Mouse (Mus musculus): ENCODE data around the gene Taf8. TPM values are rescaled to one million over a fixed set of nuclear protein-coding genes. Genes with fewer than 3 reads are reported as not detected.

Gene Taf8
- 15.9 and 18.3 TPM in 2 replicates for polyA plus RNA-seq (2014; fragmentation: Nextera tagmentation; extraction: Ambion mirVana)

DNA sequence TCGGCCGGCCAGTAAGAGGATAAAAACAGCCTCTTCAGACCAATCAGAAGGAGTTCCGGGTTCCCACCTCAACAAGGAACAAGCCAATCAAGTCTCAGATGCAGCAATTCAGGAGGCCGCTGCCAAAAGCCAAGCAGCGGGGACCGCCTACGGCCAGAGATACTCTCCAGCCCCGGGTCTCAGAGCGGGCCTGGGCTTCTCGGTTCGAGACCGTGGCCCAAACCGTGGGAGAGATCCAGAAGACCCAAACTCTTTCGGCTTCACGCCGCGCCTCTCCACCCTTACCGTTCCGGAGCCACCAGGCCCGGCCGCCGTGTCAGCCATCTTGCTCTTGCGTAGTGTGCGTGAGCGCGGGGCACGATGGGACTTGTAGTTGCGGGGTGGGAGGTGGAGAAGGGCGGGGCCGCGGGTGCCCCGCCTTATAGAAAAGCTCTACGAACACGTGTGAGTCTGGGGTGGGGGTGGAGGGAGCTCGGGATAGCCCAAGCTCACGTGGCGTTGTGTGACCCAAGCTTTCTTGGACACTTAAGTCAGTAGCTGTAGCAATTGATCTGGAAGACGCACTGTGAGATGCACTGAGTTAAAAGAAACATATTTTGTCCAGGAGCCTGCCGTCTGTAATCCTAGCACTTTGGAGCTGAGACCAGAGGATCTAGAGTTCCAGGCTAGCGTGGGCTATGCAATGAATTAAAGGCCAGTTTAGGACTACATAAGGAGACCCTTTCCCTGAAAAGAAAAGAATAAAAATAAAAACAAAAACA is at the start of gene Taf8:
Gene Taf8, minus strand, starts transcription at position 347 of the 761 bp plus-strand sequence.
- Histone ChIP-seq H3K27me3 (ENCODE audit: control insufficient read depth, insufficient read depth, low read length) (no peaks in the 10 kb centered on the region), H3K4me1 (ENCODE audit: control insufficient read depth, insufficient read depth, low read length) (peaks cover 18% of the 10 kb centered on the region), H3K9ac (ENCODE audit: low read depth, low read length) (peak within 1 kb of the TSS; percentile 92), H3K36me3 (ENCODE audit: control insufficient read depth, insufficient read depth, low read length) (peaks cover 10% of the 10 kb centered on the region), H3K4me2 (peak within 1 kb of the TSS; percentile 90), H3K9me3 (replicated peaks; ENCODE audit: control insufficient read depth, low read length) (no peaks in the 10 kb centered on the region), H3K4me3 (ENCODE audit: low read depth, low read length) (peak within 1 kb of the TSS; percentile 78), H3K27ac (ENCODE audit: low read depth, low read length) (peak within 1 kb of the TSS; percentile 63; the same call in 1 of the 2 replicates)
- 3% methylated on average over 40 of the region's 40 CpGs for WGBS (ENCODE audit: insufficient replicate concordance)
- peak; percentile 90 for ATAC-seq (replicated peaks; ENCODE audit: insufficient number of reproducible peaks, low FRiP score, low TSS enrichment)

DNA sequence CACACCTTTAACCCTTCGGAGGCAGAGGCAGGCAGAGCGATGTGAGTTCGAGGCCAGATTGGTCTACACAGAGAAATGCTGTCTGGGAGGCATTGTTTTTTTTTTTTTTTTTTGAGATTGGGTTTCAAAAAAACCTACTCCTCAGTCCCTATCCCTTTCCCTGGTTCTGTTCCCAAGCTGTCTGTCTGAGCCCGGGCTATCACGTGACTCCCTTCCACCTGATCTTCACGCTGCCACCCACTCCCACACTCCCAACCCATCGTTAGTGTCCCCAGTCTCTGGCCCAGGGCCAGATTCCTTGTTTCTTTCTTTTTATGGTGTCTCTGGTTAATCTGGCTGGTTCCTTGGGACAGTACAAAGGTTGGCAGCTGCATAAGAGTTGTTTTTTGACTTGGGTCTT is 49.0 kb upstream of the Taf8 start:
- Histone ChIP-seq H3K4me1 (ENCODE audit: control insufficient read depth, insufficient read depth, low read length) (no peaks in the 10 kb centered on the region), H3K4me2 (no peak overlapping the region), H3K9ac (ENCODE audit: low read depth, low read length) (no peak overlapping the region), H3K27me3 (ENCODE audit: control insufficient read depth, insufficient read depth, low read length) (no peaks in the 10 kb centered on the region), H3K36me3 (ENCODE audit: control insufficient read depth, insufficient read depth, low read length) (no peaks in the 10 kb centered on the region), H3K4me3 (ENCODE audit: low read depth, low read length) (no peak overlapping the region), H3K27ac (ENCODE audit: low read depth, low read length) (no peak overlapping the region), H3K9me3 (replicated peaks; ENCODE audit: control insufficient read depth, low read length) (no peaks in the 10 kb centered on the region)
- 81% methylated on average over 7 of the region's 7 CpGs for WGBS (ENCODE audit: insufficient replicate concordance)
- ATAC-seq (replicated peaks; ENCODE audit: insufficient number of reproducible peaks, low FRiP score, low TSS enrichment), result no peak

DNA sequence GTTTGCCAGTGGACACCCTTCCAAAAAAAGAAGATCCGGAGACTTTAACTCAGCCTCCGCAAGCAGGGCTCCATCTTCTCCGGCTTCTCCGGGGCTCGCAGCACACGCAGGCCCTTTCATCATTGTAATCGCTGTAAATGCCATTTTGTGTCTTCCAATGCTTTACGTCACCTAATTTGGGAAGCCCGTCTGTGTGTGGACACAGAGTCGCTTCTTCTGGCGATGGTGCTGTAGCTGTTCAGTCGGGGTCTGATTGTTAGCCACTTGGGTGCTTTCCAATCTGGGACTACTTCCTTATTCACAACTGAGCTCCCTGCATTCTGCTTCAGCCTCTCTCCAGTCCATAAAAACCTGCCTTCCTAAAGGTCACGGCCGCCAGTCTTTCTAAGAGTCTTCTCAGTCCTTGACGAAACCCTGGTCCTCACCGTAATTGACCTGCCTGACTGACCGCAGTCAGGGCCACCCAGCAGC is 43.8 kb upstream of the Taf8 start:
- Histone ChIP-seq H3K9me3 (replicated peaks; ENCODE audit: control insufficient read depth, low read length) (no peaks in the 10 kb centered on the region), H3K4me2 (no peak overlapping the region), H3K4me3 (ENCODE audit: low read depth, low read length) (no peak overlapping the region), H3K27ac (ENCODE audit: low read depth, low read length) (no peak overlapping the region), H3K4me1 (ENCODE audit: control insufficient read depth, insufficient read depth, low read length) (peaks cover 5% of the 10 kb centered on the region; the same call in 1 of the 2 replicates), H3K9ac (ENCODE audit: low read depth, low read length) (no peak overlapping the region), H3K27me3 (ENCODE audit: control insufficient read depth, insufficient read depth, low read length) (no peaks in the 10 kb centered on the region), H3K36me3 (ENCODE audit: control insufficient read depth, insufficient read depth, low read length) (no peaks in the 10 kb centered on the region)
- no peak for ATAC-seq (replicated peaks; ENCODE audit: insufficient number of reproducible peaks, low FRiP score, low TSS enrichment)
- 78% methylated on average over 17 of the region's 17 CpGs for WGBS (ENCODE audit: insufficient replicate concordance)

DNA sequence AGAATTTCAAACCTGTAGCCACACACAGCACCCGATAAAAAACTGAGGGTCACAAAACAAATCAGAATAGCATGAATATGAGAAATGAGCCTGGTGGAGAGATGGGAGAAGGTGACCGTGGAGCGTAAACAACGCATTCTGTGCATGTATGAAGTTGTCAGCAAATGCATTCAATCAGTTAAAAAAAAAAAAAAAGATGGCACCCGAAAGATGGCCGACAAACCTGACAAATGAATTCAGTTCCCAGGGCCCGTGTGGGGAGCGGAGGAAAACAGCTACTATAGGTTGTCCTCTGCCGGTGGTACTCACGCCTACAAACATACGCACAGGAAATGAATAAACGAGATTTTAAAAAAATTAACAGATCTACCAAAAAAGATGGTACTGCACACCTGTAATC is 43.1 kb upstream of the Taf8 start:
- 85% methylated on average over 12 of the region's 12 CpGs for whole genome bisulfite sequencing (ENCODE audit: insufficient replicate concordance)
- Histone ChIP-seq H3K4me2 (no peak overlapping the region), H3K4me1 (ENCODE audit: control insufficient read depth, insufficient read depth, low read length) (peaks cover 5% of the 10 kb centered on the region; the same call in 1 of the 2 replicates), H3K9me3 (replicated peaks; ENCODE audit: control insufficient read depth, low read length) (no peaks in the 10 kb centered on the region), H3K27me3 (ENCODE audit: control insufficient read depth, insufficient read depth, low read length) (no peaks in the 10 kb centered on the region), H3K9ac (ENCODE audit: low read depth, low read length) (no peak overlapping the region), H3K36me3 (ENCODE audit: control insufficient read depth, insufficient read depth, low read length) (no peaks in the 10 kb centered on the region), H3K27ac (ENCODE audit: low read depth, low read length) (no peak overlapping the region), H3K4me3 (ENCODE audit: low read depth, low read length) (no peak overlapping the region)
- no peak for ATAC-seq (replicated peaks; ENCODE audit: insufficient number of reproducible peaks, low FRiP score, low TSS enrichment)

DNA sequence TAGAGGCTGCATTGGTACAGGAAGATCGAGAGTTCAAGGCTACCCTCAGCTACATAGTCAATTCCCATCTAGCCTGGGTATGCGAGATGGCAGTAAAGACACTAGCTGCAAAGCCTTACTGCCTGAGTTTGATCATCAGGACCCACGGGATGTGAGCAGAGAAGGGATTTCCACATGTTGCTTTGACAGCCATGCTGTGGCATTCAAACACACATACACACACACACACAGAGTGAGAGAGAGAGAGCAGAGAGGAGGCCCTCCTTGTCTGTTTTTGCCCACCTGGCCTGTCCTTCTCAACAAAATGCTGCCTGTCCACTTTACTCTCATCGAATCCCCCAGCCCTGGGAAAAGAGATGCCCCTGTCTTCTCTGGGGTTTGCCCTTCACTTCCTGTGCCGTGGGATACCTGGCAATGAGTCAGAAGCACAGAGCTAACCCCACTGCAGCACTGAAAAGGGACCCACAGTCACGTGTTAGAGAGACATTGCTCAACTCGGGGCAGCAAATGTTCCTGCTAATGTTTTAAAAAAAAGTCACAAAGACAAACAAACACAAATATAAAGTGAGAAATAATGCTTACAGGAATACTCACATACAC is 41.1 kb upstream of the Taf8 start:
- no peak overlapping the region for H3K4me3 ChIP-seq (ENCODE audit: low read depth, low read length)
- WGBS (ENCODE audit: insufficient replicate concordance), result 72% methylated on average over 7 of the region's 7 CpGs
- H3K27ac ChIP-seq (ENCODE audit: low read depth, low read length), result no peak overlapping the region
- H3K36me3 ChIP-seq (ENCODE audit: control insufficient read depth, insufficient read depth, low read length), result no peaks in the 10 kb centered on the region
- no peak overlapping the region for H3K9ac ChIP-seq (ENCODE audit: low read depth, low read length)
- H3K27me3 ChIP-seq (ENCODE audit: control insufficient read depth, insufficient read depth, low read length), result no peaks in the 10 kb centered on the region
- peaks cover 5% of the 10 kb centered on the region; the same call in 1 of the 2 replicates for H3K4me1 ChIP-seq (ENCODE audit: control insufficient read depth, insufficient read depth, low read length)
- no peak for ATAC-seq (replicated peaks; ENCODE audit: insufficient number of reproducible peaks, low FRiP score, low TSS enrichment)
- no peaks in the 10 kb centered on the region for H3K9me3 ChIP-seq (replicated peaks; ENCODE audit: control insufficient read depth, low read length)
- H3K4me2 ChIP-seq, result no peak overlapping the region

DNA sequence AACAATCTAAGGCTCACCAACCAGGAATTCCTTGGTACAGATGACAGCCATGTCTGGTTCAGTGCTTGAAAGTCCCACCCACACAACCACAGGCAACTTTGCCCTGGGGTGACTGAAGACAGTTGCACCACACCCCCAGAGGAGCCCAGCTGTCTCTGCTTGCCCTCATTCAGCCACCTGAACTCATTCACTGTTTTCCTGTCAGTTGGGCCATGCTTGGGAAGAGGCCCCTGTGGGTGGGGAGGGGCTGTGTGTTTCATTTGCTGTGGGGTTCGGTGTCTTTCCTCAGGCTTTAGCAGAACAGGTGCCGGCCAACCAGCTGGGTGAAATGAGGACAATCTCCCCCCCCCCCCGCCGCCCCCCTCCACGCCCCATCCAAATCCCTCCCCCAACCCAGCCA is 40.0 kb upstream of the Taf8 start:
- ATAC-seq (replicated peaks; ENCODE audit: insufficient number of reproducible peaks, low FRiP score, low TSS enrichment), result no peak
- H3K4me1 ChIP-seq (ENCODE audit: control insufficient read depth, insufficient read depth, low read length), result peaks cover 5% of the 10 kb centered on the region; the same call in 1 of the 2 replicates
- WGBS (ENCODE audit: insufficient replicate concordance), result 52% methylated on average over 4 of the region's 5 CpGs
- no peaks in the 10 kb centered on the region for H3K9me3 ChIP-seq (replicated peaks; ENCODE audit: control insufficient read depth, low read length)
- H3K27ac ChIP-seq (ENCODE audit: low read depth, low read length), result no peak overlapping the region
- H3K36me3 ChIP-seq (ENCODE audit: control insufficient read depth, insufficient read depth, low read length), result no peaks in the 10 kb centered on the region
- no peak overlapping the region for H3K4me2 ChIP-seq
- H3K27me3 ChIP-seq (ENCODE audit: control insufficient read depth, insufficient read depth, low read length), result no peaks in the 10 kb centered on the region
- H3K9ac ChIP-seq (ENCODE audit: low read depth, low read length), result no peak overlapping the region
- no peak overlapping the region for H3K4me3 ChIP-seq (ENCODE audit: low read depth, low read length)

DNA sequence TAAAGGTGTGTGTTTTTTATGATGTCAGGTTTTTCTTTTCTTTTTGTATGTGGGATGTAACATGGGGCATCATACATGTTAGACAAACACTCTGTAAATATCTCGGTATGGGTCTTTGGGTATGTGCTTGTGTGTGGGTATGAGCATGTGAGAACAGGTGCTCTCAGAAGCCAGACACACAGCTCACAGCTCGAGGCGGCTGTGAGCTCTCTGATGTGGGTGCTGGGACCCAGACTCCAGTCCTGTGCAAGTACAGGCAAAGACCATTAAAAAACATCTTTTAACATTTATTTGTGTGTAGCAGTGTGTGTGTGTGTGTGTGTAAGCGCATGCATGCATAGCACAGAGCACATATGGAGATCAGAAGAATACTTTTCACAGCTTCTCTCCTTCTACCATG is 37.0 kb upstream of the Taf8 start:
- Histone ChIP-seq H3K27me3 (ENCODE audit: control insufficient read depth, insufficient read depth, low read length) (no peaks in the 10 kb centered on the region), H3K4me2 (no peak overlapping the region), H3K4me1 (ENCODE audit: control insufficient read depth, insufficient read depth, low read length) (peaks cover 8% of the 10 kb centered on the region; the same call in 1 of the 2 replicates), H3K4me3 (ENCODE audit: low read depth, low read length) (no peak overlapping the region), H3K9me3 (replicated peaks; ENCODE audit: control insufficient read depth, low read length) (no peaks in the 10 kb centered on the region), H3K36me3 (ENCODE audit: control insufficient read depth, insufficient read depth, low read length) (no peaks in the 10 kb centered on the region), H3K27ac (ENCODE audit: low read depth, low read length) (no peak overlapping the region), H3K9ac (ENCODE audit: low read depth, low read length) (no peak overlapping the region)
- WGBS (ENCODE audit: insufficient replicate concordance), result 88% methylated on average over 4 of the region's 4 CpGs
- no peak for ATAC-seq (replicated peaks; ENCODE audit: insufficient number of reproducible peaks, low FRiP score, low TSS enrichment)

DNA sequence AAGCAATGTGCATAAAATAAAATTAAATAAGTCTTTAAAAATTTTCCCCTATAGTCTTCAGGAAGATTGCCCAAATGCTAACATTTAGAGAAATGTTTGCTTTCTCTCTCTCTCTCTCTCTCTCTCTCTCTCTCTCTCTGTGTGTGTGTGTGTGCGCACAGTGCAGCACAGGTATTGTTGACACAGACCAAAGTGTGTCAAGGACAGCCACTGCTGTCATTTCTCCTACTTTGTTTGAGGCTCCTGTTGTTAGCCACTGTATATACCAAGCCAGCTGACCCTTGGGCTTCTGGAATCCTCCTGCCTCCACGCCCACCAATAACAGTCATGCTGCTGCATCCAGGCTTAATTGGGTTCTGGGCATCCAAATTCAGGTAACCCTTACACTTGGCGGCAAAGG is 36.0 kb upstream of the Taf8 start:
- Histone ChIP-seq H3K4me2 (no peak overlapping the region), H3K4me3 (ENCODE audit: low read depth, low read length) (no peak overlapping the region), H3K36me3 (ENCODE audit: control insufficient read depth, insufficient read depth, low read length) (no peaks in the 10 kb centered on the region), H3K27ac (ENCODE audit: low read depth, low read length) (no peak overlapping the region), H3K9ac (ENCODE audit: low read depth, low read length) (no peak overlapping the region), H3K27me3 (ENCODE audit: control insufficient read depth, insufficient read depth, low read length) (no peaks in the 10 kb centered on the region), H3K4me1 (ENCODE audit: control insufficient read depth, insufficient read depth, low read length) (peaks cover 8% of the 10 kb centered on the region; the same call in 1 of the 2 replicates), H3K9me3 (replicated peaks; ENCODE audit: control insufficient read depth, low read length) (no peaks in the 10 kb centered on the region)
- no peak for ATAC-seq (replicated peaks; ENCODE audit: insufficient number of reproducible peaks, low FRiP score, low TSS enrichment)
- WGBS (ENCODE audit: insufficient replicate concordance), result 84% methylated on average over 3 of the region's 3 CpGs
